Mouse (Mus musculus): Measurements from ENCODE around the gene 5031439G07Rik. TPM values are rescaled to one million over a fixed set of nuclear protein-coding genes. Genes with fewer than 3 reads are reported as not detected.
"Not testable (repeated sequence)": the region's sequence is repeated elsewhere in the genome, so short reads cannot be mapped to it uniquely, and the experiment has no call there.

5031439G07Rik gene
- 16.2 and 28.6 TPM in 2 replicates for polyA plus RNA-seq (2014; fragmentation: Nextera tagmentation; extraction: Ambion mirVana)

- Histone ChIP-seq H3K9me3 (ENCODE audit: control insufficient read depth, low read length) (no peaks in the 10 kb centered on the region), H3K4me3 (ENCODE audit: low read depth, low read length) (peak within 1 kb of the TSS; percentile 88), H3K9ac (ENCODE audit: low read length) (peak within 1 kb of the TSS; percentile 87), H3K27me3 (ENCODE audit: control insufficient read depth, insufficient read depth, low read length) (no peaks in the 10 kb centered on the region), H3K27ac (ENCODE audit: low read depth, low read length) (no peak within 1 kb of the TSS), H3K4me2 (ENCODE audit: low read depth, low read length, severe bottlenecking) (peak within 1 kb of the TSS; percentile 78), H3K4me1 (replicated peaks; ENCODE audit: control insufficient read depth, insufficient read depth, low read length) (peaks cover 4% of the 10 kb centered on the region; the same call in 1 of the 2 replicates), H3K36me3 (ENCODE audit: control insufficient read depth, insufficient read depth, low read length) (no peaks in the 10 kb centered on the region)
- WGBS, result 2% methylated on average over 44 of the region's 59 CpGs
- ATAC-seq (replicated peaks; ENCODE audit: low FRiP score) (peak; percentile 92), DNase-seq (ENCODE audit: low spot score) (peak; percentile 99)
Measured at GRCm38 (mm10) chr15:84987874-84988825, at the start of gene 5031439G07Rik. Gene 5031439G07Rik (minus strand): TSS chr15:84988551.

- Histone ChIP-seq H3K27ac (ENCODE audit: low read depth, low read length) (no peak overlapping the region), H3K27me3 (ENCODE audit: control insufficient read depth, insufficient read depth, low read length) (peaks cover 8% of the 10 kb centered on the region; the same call in 1 of the 2 replicates), H3K9me3 (ENCODE audit: control insufficient read depth, low read length) (no peaks in the 10 kb centered on the region; the same call in 1 of the 2 replicates), H3K4me1 (replicated peaks; ENCODE audit: control insufficient read depth, insufficient read depth, low read length) (peaks cover 4% of the 10 kb centered on the region; the same call in 1 of the 2 replicates), H3K9ac (ENCODE audit: low read length) (peak overlapping the region; percentile 79), H3K36me3 (ENCODE audit: control insufficient read depth, insufficient read depth, low read length) (no peaks in the 10 kb centered on the region), H3K4me2 (ENCODE audit: low read depth, low read length, severe bottlenecking) (peak overlapping the region; percentile 58), H3K4me3 (ENCODE audit: low read depth, low read length) (peak overlapping the region; percentile 77)
- ATAC-seq (replicated peaks; ENCODE audit: low FRiP score) (no peak), DNase-seq (ENCODE audit: low spot score) (no peak)
- WGBS, result 11% methylated on average over 8 of the region's 8 CpGs
Measured at GRCm38 (mm10) chr15:85037343-85037690, 49.0 kb upstream of the 5031439G07Rik start.

DNA sequence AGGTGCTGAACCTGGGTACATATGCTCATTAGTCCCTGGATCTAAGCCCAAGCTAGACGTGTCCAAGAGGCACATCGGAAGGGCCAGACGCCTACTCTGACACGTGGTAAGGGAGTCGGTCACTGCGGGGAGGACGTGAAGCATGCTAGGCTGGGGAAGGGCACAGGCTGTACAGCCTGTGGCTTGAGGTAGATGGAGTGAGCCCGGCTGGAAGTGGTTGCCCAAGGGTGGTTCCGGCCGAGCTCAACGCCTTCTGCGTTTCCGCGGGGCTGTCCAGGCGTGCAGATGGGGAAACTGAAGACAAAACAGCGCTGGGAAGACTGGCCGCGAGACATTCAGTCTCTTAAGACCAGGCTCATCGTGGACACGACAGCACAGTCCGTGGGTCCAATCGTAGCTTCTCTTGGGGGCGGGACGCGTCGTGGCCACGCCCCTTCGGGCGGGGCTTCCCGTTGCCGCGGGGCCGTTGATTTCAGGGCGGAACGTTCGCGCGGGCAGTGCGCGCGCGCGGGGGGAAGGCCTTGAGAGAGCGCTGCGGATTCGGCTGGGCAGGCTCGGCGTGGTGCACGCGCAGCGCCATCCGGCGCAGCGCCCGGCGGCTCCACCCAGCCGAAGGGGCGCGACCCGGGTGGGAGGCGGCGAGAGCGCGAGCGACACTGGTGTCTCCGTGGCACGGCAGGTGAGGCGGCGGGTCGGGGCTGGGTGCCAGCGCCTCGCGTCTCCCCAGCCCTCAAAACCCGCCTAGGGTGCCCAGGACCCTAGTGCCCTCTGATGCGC is 48.4 kb upstream of the 5031439G07Rik start:
- no peak overlapping the region for H3K27ac ChIP-seq (ENCODE audit: low read depth, low read length)
- H3K36me3 ChIP-seq (ENCODE audit: control insufficient read depth, insufficient read depth, low read length), result no peaks in the 10 kb centered on the region
- DNase-seq (ENCODE audit: low spot score) (peak; percentile 98), ATAC-seq (replicated peaks; ENCODE audit: low FRiP score) (peak; percentile 94)
- 0 out of 2 replicates have a peak, but pooled peaks cover 3% of the 10 kb centered on the region for H3K4me1 ChIP-seq (replicated peaks; ENCODE audit: control insufficient read depth, insufficient read depth, low read length)
- H3K9me3 ChIP-seq (ENCODE audit: control insufficient read depth, low read length), result no peaks in the 10 kb centered on the region; the same call in 1 of the 2 replicates
- H3K27me3 ChIP-seq (ENCODE audit: control insufficient read depth, insufficient read depth, low read length), result peaks cover 8% of the 10 kb centered on the region; the same call in 1 of the 2 replicates
- peak overlapping the region; percentile 77 for H3K4me3 ChIP-seq (ENCODE audit: low read depth, low read length)
- peak overlapping the region; percentile 58 for H3K4me2 ChIP-seq (ENCODE audit: low read depth, low read length, severe bottlenecking)
- WGBS, result under 1% methylated on average over 68 of the region's 75 CpGs
- peak overlapping the region; percentile 79 for H3K9ac ChIP-seq (ENCODE audit: low read length)

DNA sequence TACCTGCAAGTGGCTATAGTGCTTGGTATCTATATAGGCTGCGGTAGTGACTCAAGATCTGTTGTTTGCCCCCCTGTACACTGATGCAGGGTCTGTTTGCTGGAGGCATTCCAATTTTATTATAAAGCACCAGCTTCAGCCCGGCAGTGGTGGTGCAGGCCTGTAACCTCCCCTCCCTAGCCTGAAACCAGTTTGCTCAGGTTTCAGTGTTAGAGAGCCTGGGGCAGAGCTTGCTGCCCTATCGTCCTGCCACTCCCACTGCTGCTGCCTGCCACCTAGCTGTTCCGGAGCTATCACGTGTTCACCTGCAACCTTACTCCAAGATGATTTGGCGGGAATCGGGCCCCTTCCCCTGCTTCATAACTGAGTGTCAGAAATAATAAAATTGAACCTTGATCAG is 45.6 kb upstream of the 5031439G07Rik start:
- not testable (repeated sequence) for DNase-seq (ENCODE audit: low spot score); H3K4me2 ChIP-seq (ENCODE audit: low read depth, low read length, severe bottlenecking); H3K4me1 ChIP-seq (replicated peaks; ENCODE audit: control insufficient read depth, insufficient read depth, low read length); H3K9me3 ChIP-seq (ENCODE audit: control insufficient read depth, low read length); H3K36me3 ChIP-seq (ENCODE audit: control insufficient read depth, insufficient read depth, low read length); H3K27ac ChIP-seq (ENCODE audit: low read depth, low read length); H3K27me3 ChIP-seq (ENCODE audit: control insufficient read depth, insufficient read depth, low read length); H3K4me3 ChIP-seq (ENCODE audit: low read depth, low read length); H3K9ac ChIP-seq (ENCODE audit: low read length); ATAC-seq (replicated peaks; ENCODE audit: low FRiP score)
- 55% methylated on average over 7 of the region's 7 CpGs for WGBS

- H3K9ac ChIP-seq (ENCODE audit: low read length), result no peak overlapping the region
- no peak overlapping the region for H3K4me2 ChIP-seq (ENCODE audit: low read depth, low read length, severe bottlenecking)
- 94% methylated on average over 3 of the region's 3 CpGs for WGBS
- H3K9me3 ChIP-seq (ENCODE audit: control insufficient read depth, low read length), result no peaks in the 10 kb centered on the region; the same call in 1 of the 2 replicates
- H3K36me3 ChIP-seq (ENCODE audit: control insufficient read depth, insufficient read depth, low read length), result no peaks in the 10 kb centered on the region
- ATAC-seq (replicated peaks; ENCODE audit: low FRiP score), result no peak
- H3K27ac ChIP-seq (ENCODE audit: low read depth, low read length), result no peak overlapping the region
- H3K4me1 ChIP-seq (replicated peaks; ENCODE audit: control insufficient read depth, insufficient read depth, low read length), result no peaks in the 10 kb centered on the region
- H3K4me3 ChIP-seq (ENCODE audit: low read depth, low read length), result no peak overlapping the region
- no peak for DNase-seq (ENCODE audit: low spot score)
- H3K27me3 ChIP-seq (ENCODE audit: control insufficient read depth, insufficient read depth, low read length), result peaks cover 6% of the 10 kb centered on the region; the same call in 1 of the 2 replicates
Measured at GRCm38 (mm10) chr15:85031866-85032265, 43.5 kb upstream of the 5031439G07Rik start.

- 68% methylated on average over 1 of the region's 1 CpGs for WGBS
- not testable (repeated sequence) for H3K9ac ChIP-seq (ENCODE audit: low read length)
Measured at GRCm38 (mm10) chr15:85030643-85031042, 42.3 kb upstream of the 5031439G07Rik start.

GRCm38 (mm10) chr15:85028648-85029047 is 40.3 kb upstream of the 5031439G07Rik start, which contains the start of gene Fam118a:
Gene Fam118a (plus strand): TSS chr15:85028948.
- H3K4me1 ChIP-seq (replicated peaks; ENCODE audit: control insufficient read depth, insufficient read depth, low read length); H3K27me3 ChIP-seq (ENCODE audit: control insufficient read depth, insufficient read depth, low read length); H3K9ac ChIP-seq (ENCODE audit: low read length); H3K36me3 ChIP-seq (ENCODE audit: control insufficient read depth, insufficient read depth, low read length); H3K9me3 ChIP-seq (ENCODE audit: control insufficient read depth, low read length); ATAC-seq (replicated peaks; ENCODE audit: low FRiP score); H3K4me3 ChIP-seq (ENCODE audit: low read depth, low read length); H3K4me2 ChIP-seq (ENCODE audit: low read depth, low read length, severe bottlenecking); H3K27ac ChIP-seq (ENCODE audit: low read depth, low read length); DNase-seq (ENCODE audit: low spot score): not testable (repeated sequence)
- 48% methylated on average over 1 of the region's 1 CpGs for WGBS

More at GRCm38 (mm10) chr15:85030643-85031042, 42.3 kb upstream of the 5031439G07Rik start:
- not testable (repeated sequence) for DNase-seq (ENCODE audit: low spot score); H3K27me3 ChIP-seq (ENCODE audit: control insufficient read depth, insufficient read depth, low read length); H3K4me2 ChIP-seq (ENCODE audit: low read depth, low read length, severe bottlenecking); H3K9me3 ChIP-seq (ENCODE audit: control insufficient read depth, low read length); H3K27ac ChIP-seq (ENCODE audit: low read depth, low read length); H3K36me3 ChIP-seq (ENCODE audit: control insufficient read depth, insufficient read depth, low read length); ATAC-seq (replicated peaks; ENCODE audit: low FRiP score); H3K4me1 ChIP-seq (replicated peaks; ENCODE audit: control insufficient read depth, insufficient read depth, low read length); H3K4me3 ChIP-seq (ENCODE audit: low read depth, low read length)

GRCm38 (mm10) chr15:85027740-85028139 is 39.4 kb upstream of the 5031439G07Rik start:
- no peak overlapping the region for H3K4me3 ChIP-seq (ENCODE audit: low read depth, low read length)
- H3K9me3 ChIP-seq (ENCODE audit: control insufficient read depth, low read length), result no peaks in the 10 kb centered on the region; the same call in 1 of the 2 replicates
- H3K27me3 ChIP-seq (ENCODE audit: control insufficient read depth, insufficient read depth, low read length), result no peaks in the 10 kb centered on the region
- DNase-seq (ENCODE audit: low spot score) (no peak), ATAC-seq (replicated peaks; ENCODE audit: low FRiP score) (no peak)
- H3K9ac ChIP-seq (ENCODE audit: low read length), result no peak overlapping the region
- no peaks in the 10 kb centered on the region for H3K4me1 ChIP-seq (replicated peaks; ENCODE audit: control insufficient read depth, insufficient read depth, low read length)
- H3K36me3 ChIP-seq (ENCODE audit: control insufficient read depth, insufficient read depth, low read length), result no peaks in the 10 kb centered on the region
- no peak overlapping the region for H3K4me2 ChIP-seq (ENCODE audit: low read depth, low read length, severe bottlenecking)
- no peak overlapping the region for H3K27ac ChIP-seq (ENCODE audit: low read depth, low read length)
- WGBS, result 43% methylated on average over 4 of the region's 4 CpGs
